Mouse (Mus musculus) forebrain, embryonic 14.5 days (tissue): Measurements from ENCODE around the gene Snx22. TPM values are rescaled to one million over a fixed set of nuclear protein-coding genes. Genes with fewer than 3 reads are reported as not detected.

Experiments used
- ATAC-seq: fragments of 200-750 bp; cut with Nextera tagmentation; 2 replicates; pipeline ENCODE4 v1.8.0; 2017; ENCODE audit warnings: mild to moderate bottlenecking, moderate library complexity
- DNase-seq: peaks from one replicate; pipeline ENCODE4 v3.0.0-alpha.2; 2015; ENCODE audit warnings: low spot score
- H3K27ac ChIP-seq: fragments of 300-500 bp; sonication (generic); 2 replicates; pipeline ENCODE4 v1.5.1; 2014; ENCODE audit warnings: low read depth, mild to moderate bottlenecking, control low read depth, low read length, moderate library complexity
- H3K27me3 ChIP-seq: fragments of 300-500 bp; sonication (generic); replicated peaks from 2 replicates; pipeline ENCODE4 v1.6.1; 2014; ENCODE audit warnings: low read length, control low read depth, mixed read lengths; ENCODE audit not compliant: control insufficient read depth, insufficient read depth
- H3K36me3 ChIP-seq: fragments of 300-500 bp; sonication (generic); 2 replicates; pipeline ENCODE4 v1.6.1; 2014; ENCODE audit warnings: low read length, control low read depth; ENCODE audit not compliant: control insufficient read depth, insufficient read depth
- H3K4me1 ChIP-seq: fragments of 300-500 bp; sonication (generic); 2 replicates; pipeline ENCODE4 v1.6.1; 2014; ENCODE audit warnings: antibody characterized with exemption, low read length, control low read depth; ENCODE audit not compliant: control insufficient read depth, insufficient read depth
- H3K4me2 ChIP-seq: fragments of 300-500 bp; sonication (generic); 2 replicates; pipeline ENCODE4 v1.6.1; 2014; ENCODE audit warnings: mild to moderate bottlenecking, control low read depth, low read length
- H3K4me3 ChIP-seq: fragments of 300-500 bp; sonication (generic); 2 replicates; pipeline ENCODE4 v1.5.1; 2014; ENCODE audit warnings: low read depth, low read length, control low read depth
- H3K9ac ChIP-seq: fragments of 300-500 bp; sonication (generic); 2 replicates; pipeline ENCODE4 v1.6.1; 2014; ENCODE audit warnings: mild to moderate bottlenecking, low read length, control low read depth, moderate library complexity
- H3K9me3 ChIP-seq: fragments of 300-500 bp; sonication (generic); replicated peaks from 2 replicates; pipeline ENCODE4 v1.6.1; 2016; ENCODE audit warnings: low read length, control low read depth, mixed read lengths; ENCODE audit not compliant: control insufficient read depth
- WGBS: fragments of 180-500 bp; shearing (Covaris S2); extraction: QIAGEN DNeasy Blood & Tissue Kit; methylation state at CpG from one replicate; pipeline ENCODE4 v1.1.7; 2014; 5-methylcytosine and 5-hydroxymethylcytosine counted together
- polyA plus RNA-seq: library from polyadenylated mRNA; unstranded; fragments of >200 nt; fragmentation: Nextera tagmentation; extraction: Ambion mirVana; gene quantifications from 2 replicates; pipeline ENCODE4 v1.2.1, GENCODE M21; 2014

The Snx22 gene
- polyA plus RNA-seq, 1 experiment from 2014 or later, result 3.6 TPM

DNA sequence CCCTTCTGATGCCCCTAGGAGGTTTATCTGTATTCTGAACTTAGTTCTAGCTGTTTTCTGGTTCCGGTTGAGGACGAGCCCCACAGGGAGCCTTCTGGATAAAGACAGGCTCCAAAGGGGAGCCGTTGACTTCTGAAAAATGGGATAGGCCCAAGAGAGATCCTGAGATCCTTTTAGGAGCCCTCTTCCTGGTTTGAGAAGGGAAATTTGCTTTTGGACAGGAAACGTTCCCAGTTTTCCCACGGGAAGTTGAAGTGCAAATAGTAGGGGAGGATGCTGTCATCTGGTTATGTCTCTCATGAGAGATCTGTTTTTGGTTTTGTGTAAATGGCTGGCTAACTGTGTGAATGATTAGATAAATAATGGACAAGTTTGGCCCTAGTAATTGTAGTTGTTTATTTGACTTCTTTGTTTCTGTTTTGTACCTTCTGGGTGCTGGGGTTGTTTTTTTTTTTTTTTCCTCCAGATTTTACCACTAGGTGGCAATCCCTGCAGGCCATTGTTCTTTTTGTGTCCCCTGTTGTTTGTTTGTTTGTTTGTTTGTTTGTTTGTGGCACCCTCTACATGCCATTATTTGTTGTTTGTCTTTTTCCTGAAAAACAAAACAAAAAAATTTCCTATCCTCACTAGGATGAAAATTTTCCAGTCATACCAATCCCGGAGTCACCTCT lies 19.5 kb downstream of the Snx22 start:
- Histone ChIP-seq H3K36me3 (no peaks in the 10 kb centered on the region), H3K27ac (no peak overlapping the region), H3K4me3 (no peak overlapping the region), H3K4me1 (no peaks in the 10 kb centered on the region), H3K4me2 (no peak overlapping the region), H3K9ac (no peak overlapping the region), H3K27me3 (no peaks in the 10 kb centered on the region), H3K9me3 (no peaks in the 10 kb centered on the region)
- WGBS, result 83% methylated on average over 6 of the region's 6 CpGs
- no peak for DNase-seq
- no peak for ATAC-seq

DNA sequence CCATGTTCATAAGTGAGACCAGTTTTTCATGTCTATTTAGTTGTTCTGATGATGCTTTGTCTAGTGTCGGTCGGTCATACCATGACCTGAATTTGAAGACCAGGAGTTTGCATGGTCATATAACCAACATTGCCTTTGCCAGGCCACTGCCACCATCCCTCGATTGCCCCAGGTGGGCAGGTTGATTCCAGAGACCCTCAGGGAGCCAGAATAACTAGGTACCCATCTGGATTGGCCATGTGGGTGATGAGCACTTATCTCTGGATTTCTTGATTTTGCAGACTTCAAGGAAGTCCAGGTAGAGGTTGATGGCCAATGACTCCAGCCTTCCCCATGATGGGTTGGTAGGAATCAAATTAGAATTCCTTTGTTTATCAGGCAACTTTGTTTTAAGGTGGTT lies 26.3 kb downstream of the Snx22 start:
- WGBS, result 94% methylated on average over 3 of the region's 3 CpGs
- no peak overlapping the region for H3K4me3 ChIP-seq
- no peak for ATAC-seq
- no peak overlapping the region for H3K9ac ChIP-seq
- H3K4me2 ChIP-seq, result no peak overlapping the region
- no peaks in the 10 kb centered on the region for H3K27me3 ChIP-seq
- peaks cover 23% of the 10 kb centered on the region for H3K36me3 ChIP-seq
- no peaks in the 10 kb centered on the region for H3K4me1 ChIP-seq
- H3K27ac ChIP-seq, result no peak overlapping the region
- no peak for DNase-seq
- no peaks in the 10 kb centered on the region for H3K9me3 ChIP-seq

DNA sequence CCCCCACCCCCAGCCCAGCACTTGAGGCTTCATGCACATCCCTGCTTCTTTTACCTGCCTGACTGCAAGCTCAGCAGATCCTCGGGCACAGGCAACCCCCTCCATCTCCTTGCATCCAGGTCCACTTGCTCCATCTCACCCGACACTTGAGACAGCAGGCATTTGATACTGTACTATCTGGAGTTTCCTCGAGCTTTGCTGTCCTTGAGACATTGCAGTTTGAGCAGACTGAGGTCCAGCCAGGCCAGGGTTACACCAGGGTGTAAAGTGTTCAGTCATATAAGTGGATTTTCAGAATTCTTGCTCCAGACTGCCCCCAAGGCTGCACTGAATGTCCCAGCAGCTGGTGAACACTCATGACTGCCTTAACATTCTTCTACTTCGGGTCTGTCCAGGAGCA lies 27.2 kb downstream of the Snx22 start:
- no peak overlapping the region for H3K4me2 ChIP-seq
- no peak for DNase-seq

DNA sequence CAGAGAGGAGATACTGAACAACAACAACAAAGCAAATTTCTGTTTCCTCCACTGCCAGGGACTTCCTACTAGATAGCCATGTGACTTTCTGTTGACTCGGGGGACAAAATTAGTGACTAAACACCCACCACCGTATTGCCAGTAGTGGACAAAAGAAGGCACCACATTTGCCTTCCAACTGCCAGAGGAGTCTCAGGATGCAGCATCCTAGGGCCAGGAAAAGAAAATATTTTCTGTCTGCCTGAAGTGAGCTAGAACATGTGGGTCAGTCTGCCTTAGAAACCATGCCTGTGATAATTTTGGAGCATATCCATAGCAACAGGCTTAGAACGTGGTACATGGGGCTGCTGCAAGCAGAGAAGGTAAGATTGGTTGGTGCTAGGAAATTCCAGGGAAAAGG lies 28.7 kb downstream of the Snx22 start:
- H3K36me3 ChIP-seq, result peaks cover 27% of the 10 kb centered on the region
- no peaks in the 10 kb centered on the region for H3K4me1 ChIP-seq
- no peaks in the 10 kb centered on the region for H3K27me3 ChIP-seq
- no peak overlapping the region for H3K27ac ChIP-seq
- no peak overlapping the region for H3K4me3 ChIP-seq
- H3K9ac ChIP-seq, result no peak overlapping the region
- 93% methylated on average over 3 of the region's 3 CpGs for WGBS
- DNase-seq (no peak), ATAC-seq (no peak)
- H3K4me2 ChIP-seq, result no peak overlapping the region
- H3K9me3 ChIP-seq, result no peaks in the 10 kb centered on the region

More for the DNA sequence above, 27.2 kb downstream of the Snx22 start:
- H3K27ac ChIP-seq, result no peak overlapping the region
- H3K4me3 ChIP-seq, result no peak overlapping the region
- H3K9me3 ChIP-seq, result no peaks in the 10 kb centered on the region
- no peak overlapping the region for H3K9ac ChIP-seq
- peaks cover 23% of the 10 kb centered on the region for H3K36me3 ChIP-seq
- no peaks in the 10 kb centered on the region for H3K27me3 ChIP-seq
- WGBS, result 88% methylated on average over 4 of the region's 4 CpGs
- ATAC-seq, result no peak
- H3K4me1 ChIP-seq, result no peaks in the 10 kb centered on the region

DNA sequence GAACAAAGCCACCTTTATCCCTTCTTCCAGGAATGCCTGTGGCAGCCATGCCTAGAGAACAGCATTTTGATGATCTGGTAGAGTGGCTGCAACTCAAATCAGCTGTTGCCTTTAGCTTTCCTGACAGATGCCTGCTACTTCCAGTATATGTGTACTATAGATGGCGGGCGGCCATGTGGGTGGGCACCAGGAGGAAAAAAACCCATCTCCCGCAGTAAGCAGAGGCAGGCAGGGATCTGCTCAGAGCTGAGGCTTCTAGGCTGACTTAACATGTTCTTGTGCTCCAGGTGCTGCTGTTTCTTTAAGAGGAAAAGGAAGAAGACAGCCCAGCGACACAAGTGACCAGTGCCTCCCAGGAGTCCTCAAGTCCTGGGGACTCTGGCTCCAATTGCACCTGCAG lies 30.2 kb downstream of the Snx22 start:
- no peak overlapping the region for H3K4me2 ChIP-seq
- H3K27me3 ChIP-seq, result no peaks in the 10 kb centered on the region
- H3K9me3 ChIP-seq, result no peaks in the 10 kb centered on the region
- peaks cover 32% of the 10 kb centered on the region for H3K36me3 ChIP-seq
- DNase-seq, result no peak
- no peak for ATAC-seq
- H3K9ac ChIP-seq, result no peak overlapping the region
- 79% methylated on average over 4 of the region's 4 CpGs for WGBS
- no peak overlapping the region for H3K4me3 ChIP-seq
- no peaks in the 10 kb centered on the region for H3K4me1 ChIP-seq
- H3K27ac ChIP-seq, result no peak overlapping the region

DNA sequence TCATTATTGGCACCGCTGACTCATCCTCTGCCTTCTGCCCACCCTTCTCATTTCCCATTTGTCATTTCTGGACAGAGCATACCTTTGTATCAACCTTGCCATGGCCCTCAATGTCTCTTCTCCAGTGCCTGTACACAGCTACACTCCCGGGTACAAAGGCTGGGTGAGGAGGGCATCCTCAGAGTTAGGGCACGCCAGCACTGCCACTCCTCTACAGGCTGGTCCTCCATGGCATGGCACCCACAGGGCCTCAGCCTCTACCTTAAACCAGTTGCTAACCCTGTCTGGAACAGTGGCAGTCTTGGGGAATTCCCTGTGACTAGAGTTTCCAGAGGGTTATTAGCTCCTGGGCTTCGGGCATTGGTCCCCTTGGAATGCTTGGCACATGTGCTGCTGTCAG lies 30.9 kb downstream of the Snx22 start:
- no peaks in the 10 kb centered on the region for H3K27me3 ChIP-seq
- H3K4me3 ChIP-seq, result no peak overlapping the region
- 92% methylated on average over 4 of the region's 4 CpGs for WGBS
- no peaks in the 10 kb centered on the region for H3K4me1 ChIP-seq
- H3K27ac ChIP-seq, result no peak overlapping the region
- ATAC-seq (no peak), DNase-seq (no peak)
- no peak overlapping the region for H3K9ac ChIP-seq
- no peak overlapping the region for H3K4me2 ChIP-seq
- H3K9me3 ChIP-seq, result no peaks in the 10 kb centered on the region
- H3K36me3 ChIP-seq, result peaks cover 32% of the 10 kb centered on the region

DNA sequence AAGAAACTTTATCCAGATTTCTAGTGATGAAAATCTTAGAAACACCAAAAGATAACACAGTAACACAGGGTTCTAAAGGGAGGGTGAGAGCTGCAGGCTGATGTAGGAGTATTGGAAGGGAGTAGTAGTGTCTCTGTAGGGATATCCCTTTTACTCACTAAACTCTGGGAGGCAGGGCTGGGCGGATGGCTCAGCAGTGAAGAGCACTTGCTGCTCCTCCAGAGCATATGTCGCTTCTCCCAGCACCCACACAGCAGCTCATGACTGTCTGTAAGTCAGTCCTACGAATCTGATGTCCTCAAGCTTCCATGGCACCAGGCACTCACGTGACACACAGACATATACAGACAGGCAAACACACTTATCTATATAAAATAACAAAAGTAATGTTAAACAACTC lies 31.4 kb downstream of the Snx22 start:
- 96% methylated on average over 4 of the region's 4 CpGs for WGBS
- Histone ChIP-seq H3K4me2 (no peak overlapping the region), H3K9me3 (no peaks in the 10 kb centered on the region), H3K9ac (no peak overlapping the region), H3K4me1 (no peaks in the 10 kb centered on the region), H3K36me3 (peaks cover 32% of the 10 kb centered on the region), H3K4me3 (no peak overlapping the region), H3K27ac (no peak overlapping the region), H3K27me3 (no peaks in the 10 kb centered on the region)
- no peak for ATAC-seq
- no peak for DNase-seq

DNA sequence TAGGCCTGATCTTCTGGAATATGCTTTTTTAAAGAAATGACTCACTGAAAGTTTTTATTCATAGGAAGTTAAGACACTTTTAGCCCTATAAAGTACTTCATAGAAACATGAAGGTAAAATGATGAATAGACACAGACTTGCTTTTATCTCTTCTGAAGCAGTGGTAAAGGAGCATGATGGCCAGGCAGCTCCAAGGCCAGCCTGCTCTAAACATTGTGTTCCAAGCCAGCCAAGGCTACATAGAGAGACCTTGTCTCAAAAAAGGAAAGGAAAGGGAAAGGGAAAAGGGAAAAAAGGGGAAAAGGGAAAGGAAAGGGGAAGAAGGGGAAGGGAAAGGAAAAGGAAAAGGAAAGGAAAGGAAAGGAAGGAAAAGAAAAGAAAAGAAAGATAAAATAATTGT lies 48.9 kb downstream of the Snx22 start:
- H3K27me3 ChIP-seq, result no peaks in the 10 kb centered on the region
- no peak for ATAC-seq
- DNase-seq, result no peak
- no peak overlapping the region for H3K9ac ChIP-seq
- no peak overlapping the region for H3K4me2 ChIP-seq
- H3K27ac ChIP-seq, result no peak overlapping the region
- H3K4me1 ChIP-seq, result no peaks in the 10 kb centered on the region
- H3K4me3 ChIP-seq, result no peak overlapping the region
- peaks cover 22% of the 10 kb centered on the region; the same call in 1 of the 2 replicates for H3K36me3 ChIP-seq
- no peaks in the 10 kb centered on the region for H3K9me3 ChIP-seq
